Mouse (Mus musculus) forebrain, embryonic 16.5 days (tissue): ENCODE data around the gene Fuk. TPM values are rescaled to one million over a fixed set of nuclear protein-coding genes. Genes with fewer than 3 reads are reported as not detected.
"Not testable (repeated sequence)": the region's sequence is repeated elsewhere in the genome, so short reads cannot be mapped to it uniquely, and the experiment has no call there.

Source experiments
- ATAC-seq: fragments of 200-750 bp; cut with Nextera tagmentation; 2 replicates; pipeline ENCODE4 v1.8.0; 2017; ENCODE audit warnings: mild to moderate bottlenecking, moderate library complexity
- H3K27ac ChIP-seq: fragments of 300-500 bp; sonication (generic); 2 replicates; pipeline ENCODE4 v1.5.1; 2014; ENCODE audit warnings: low read length, control low read depth
- H3K27me3 ChIP-seq: fragments of 300-500 bp; sonication (generic); replicated peaks from 2 replicates; pipeline ENCODE4 v1.6.1; 2014; ENCODE audit warnings: low read length; ENCODE audit not compliant: control insufficient read depth, insufficient read depth
- H3K36me3 ChIP-seq: fragments of 300-500 bp; sonication (generic); 2 replicates; pipeline ENCODE4 v1.6.1; 2014; ENCODE audit not compliant: control insufficient read depth, insufficient read depth
- H3K4me1 ChIP-seq: fragments of 300-500 bp; sonication (generic); replicated peaks from 2 replicates; pipeline ENCODE4 v1.6.1; 2014; ENCODE audit warnings: low read length; ENCODE audit not compliant: control insufficient read depth, insufficient read depth
- H3K4me2 ChIP-seq: fragments of 300-500 bp; sonication (generic); 2 replicates; pipeline ENCODE4 v1.6.1; 2014; ENCODE audit warnings: mild to moderate bottlenecking, low read length, control low read depth
- H3K4me3 ChIP-seq: fragments of 300-500 bp; sonication (generic); replicated peaks from 2 replicates; pipeline ENCODE4 v1.5.1; 2014; ENCODE audit warnings: mild to moderate bottlenecking, low read length, control low read depth
- H3K9ac ChIP-seq: fragments of 300-500 bp; sonication (generic); replicated peaks from 2 replicates; pipeline ENCODE4 v1.6.1; 2014; ENCODE audit warnings: low read depth, low read length, control low read depth
- H3K9me3 ChIP-seq: fragments of 300-500 bp; sonication (generic); 2 replicates; pipeline ENCODE4 v1.6.1; 2016; ENCODE audit warnings: low read length; ENCODE audit not compliant: control insufficient read depth
- WGBS: fragments of 180-500 bp; shearing (Covaris S2); extraction: QIAGEN DNeasy Blood & Tissue Kit; methylation state at CpG from one replicate; pipeline ENCODE4 v1.1.7; 2014; 5-methylcytosine and 5-hydroxymethylcytosine counted together
- polyA plus RNA-seq: library from polyadenylated mRNA; unstranded; fragments of >200 nt; fragmentation: Nextera tagmentation; extraction: Ambion mirVana; gene quantifications from 2 replicates; pipeline ENCODE4 v1.2.1, GENCODE M21; 2015

Gene Fuk
- polyA plus RNA-seq, 1 experiment from 2014 or later = 8.4 TPM

- H3K4me3 ChIP-seq = no peak overlapping the region
- no peaks in the 10 kb centered on the region for H3K9me3 ChIP-seq
- no peaks in the 10 kb centered on the region for H3K4me1 ChIP-seq
- no peaks in the 10 kb centered on the region for H3K27me3 ChIP-seq
- no peak overlapping the region for H3K27ac ChIP-seq
- WGBS = 88% methylated on average over 16 of the region's 16 CpGs
- no peaks in the 10 kb centered on the region; the same call in 1 of the 2 replicates for H3K36me3 ChIP-seq
- H3K4me2 ChIP-seq = no peak overlapping the region
- ATAC-seq = no peak
- no peak overlapping the region for H3K9ac ChIP-seq
These were observed 13.4 kb downstream of the Fuk start for GRCm38 (mm10) chr8:110888860-110889259.

GRCm38 (mm10) chr8:110888441-110888840, 13.8 kb downstream of the Fuk start:
- H3K9me3 ChIP-seq = no peaks in the 10 kb centered on the region
- H3K9ac ChIP-seq = no peak overlapping the region
- ATAC-seq = no peak
- H3K4me3 ChIP-seq = no peak overlapping the region
- H3K27ac ChIP-seq = no peak overlapping the region
- WGBS = 85% methylated on average over 8 of the region's 8 CpGs
- H3K36me3 ChIP-seq = no peaks in the 10 kb centered on the region; the same call in 1 of the 2 replicates
- H3K4me1 ChIP-seq = no peaks in the 10 kb centered on the region
- H3K27me3 ChIP-seq = no peaks in the 10 kb centered on the region
- H3K4me2 ChIP-seq = no peak overlapping the region

DNA sequence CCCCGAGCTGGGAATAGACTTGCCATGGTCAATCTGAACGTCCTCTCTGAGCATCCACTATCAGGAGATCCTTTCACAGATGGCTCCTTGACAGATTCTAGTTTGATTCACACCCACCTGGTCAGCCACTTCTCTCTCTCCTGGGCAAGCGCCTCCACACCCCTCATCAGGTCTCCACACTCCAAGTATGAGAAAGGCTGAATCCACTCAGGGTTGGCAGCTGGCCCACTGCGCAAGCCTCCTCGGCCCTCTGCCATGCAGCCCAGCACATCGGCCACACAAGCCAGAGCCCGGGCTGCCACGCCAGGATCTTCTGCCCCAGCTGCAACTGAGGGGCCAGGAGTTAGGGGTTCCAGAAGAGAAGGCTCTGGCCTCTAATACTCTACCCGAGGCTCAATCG, 14.7 kb downstream of the Fuk start:
- no peaks in the 10 kb centered on the region for H3K9me3 ChIP-seq
- no peak for ATAC-seq
- no peak overlapping the region for H3K4me2 ChIP-seq
- H3K27me3 ChIP-seq = no peaks in the 10 kb centered on the region
- H3K9ac ChIP-seq = no peak overlapping the region
- 93% methylated on average over 10 of the region's 10 CpGs for WGBS
- peaks cover 7% of the 10 kb centered on the region for H3K36me3 ChIP-seq
- H3K4me3 ChIP-seq = no peak overlapping the region
- no peak overlapping the region for H3K27ac ChIP-seq
- no peaks in the 10 kb centered on the region for H3K4me1 ChIP-seq

- Histone ChIP-seq H3K27me3 (no peaks in the 10 kb centered on the region), H3K36me3 (peaks cover 13% of the 10 kb centered on the region), H3K9ac (no peak overlapping the region), H3K27ac (no peak overlapping the region), H3K4me3 (no peak overlapping the region), H3K4me2 (no peak overlapping the region), H3K4me1 (no peaks in the 10 kb centered on the region), H3K9me3 (no peaks in the 10 kb centered on the region)
- WGBS = 87% methylated on average over 3 of the region's 3 CpGs
- no peak for ATAC-seq
These were observed 15.7 kb downstream of the Fuk start for GRCm38 (mm10) chr8:110886634-110887033.

DNA sequence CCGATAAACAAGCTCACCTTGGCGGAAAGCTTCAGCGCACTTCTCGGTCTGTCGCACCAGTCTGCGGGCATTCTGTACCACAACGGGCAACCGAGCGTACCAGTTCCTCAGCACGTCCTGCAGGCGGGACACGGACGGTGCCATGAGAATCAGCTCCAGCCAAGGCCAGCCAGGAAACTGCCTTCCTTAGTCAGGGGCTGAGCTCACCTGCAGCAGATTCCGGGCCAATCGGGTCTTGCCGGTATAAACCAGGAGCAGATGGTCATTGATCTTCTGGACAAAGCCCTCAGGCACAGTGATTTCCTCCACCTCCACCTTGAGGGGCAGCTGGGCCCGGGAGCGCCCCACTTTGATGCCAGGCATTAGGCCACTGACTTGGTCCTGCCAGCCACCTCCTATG, 18.5 kb downstream of the Fuk start:
- Histone ChIP-seq H3K4me3 (no peak overlapping the region), H3K9ac (no peak overlapping the region), H3K9me3 (no peaks in the 10 kb centered on the region), H3K27ac (no peak overlapping the region), H3K27me3 (no peaks in the 10 kb centered on the region), H3K4me2 (no peak overlapping the region), H3K4me1 (no peaks in the 10 kb centered on the region), H3K36me3 (peaks cover 29% of the 10 kb centered on the region)
- ATAC-seq = no peak
- WGBS = 96% methylated on average over 18 of the region's 18 CpGs

DNA sequence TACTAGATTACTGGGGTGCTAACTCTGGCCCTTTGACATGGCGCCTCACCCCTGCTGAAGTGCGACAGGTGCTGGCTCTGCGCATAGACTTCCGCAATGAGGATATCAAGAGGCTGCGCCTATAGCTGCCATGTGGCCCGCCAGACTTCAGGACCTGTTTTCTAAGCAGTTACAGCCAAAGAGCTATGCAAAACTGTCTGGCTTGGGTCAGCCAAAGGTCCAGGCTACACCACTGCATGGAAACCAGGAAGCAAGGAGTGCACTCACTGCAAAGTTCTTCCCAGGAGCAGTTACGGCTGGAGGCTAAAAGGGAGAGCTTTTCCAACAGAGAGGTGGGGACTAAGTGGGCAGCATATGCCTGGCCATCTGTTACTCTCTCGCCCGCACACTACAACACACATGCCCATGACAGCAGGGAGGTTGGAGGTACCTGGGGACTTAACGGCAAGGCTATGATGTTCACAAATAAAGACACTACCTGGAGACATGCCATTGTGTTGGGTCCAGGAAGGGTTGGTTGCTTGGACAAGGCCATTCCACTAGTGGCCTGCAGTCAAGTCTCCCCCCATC, 20.5 kb downstream of the Fuk start:
- Histone ChIP-seq H3K9ac (no peak overlapping the region), H3K4me2 (no peak overlapping the region), H3K27me3 (no peaks in the 10 kb centered on the region), H3K4me1 (no peaks in the 10 kb centered on the region), H3K36me3 (peaks cover 32% of the 10 kb centered on the region), H3K4me3 (no peak overlapping the region), H3K9me3 (no peaks in the 10 kb centered on the region), H3K27ac (no peak overlapping the region)
- no peak for ATAC-seq
- 87% methylated on average over 10 of the region's 10 CpGs for WGBS

DNA sequence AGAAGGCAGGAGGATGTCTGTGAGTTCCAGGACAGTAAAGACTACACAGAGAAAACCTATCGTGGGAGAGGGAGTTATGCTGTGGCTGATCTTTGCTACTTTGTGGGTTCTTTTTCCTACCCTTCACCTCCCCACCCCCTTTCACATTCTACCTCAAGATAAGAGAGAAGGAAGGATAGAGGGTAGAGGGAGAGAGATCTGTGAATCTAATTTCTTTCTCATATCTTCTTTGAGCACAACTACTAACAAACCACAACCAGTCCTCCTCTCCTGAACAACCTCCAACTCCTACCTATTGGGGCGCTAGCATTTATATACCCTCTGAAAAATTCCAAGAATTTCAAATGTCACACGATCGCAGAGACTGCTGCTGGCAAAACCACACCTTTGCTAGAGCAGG, 24.4 kb downstream of the Fuk start:
- peaks cover 33% of the 10 kb centered on the region for H3K36me3 ChIP-seq
- H3K4me2 ChIP-seq = no peak overlapping the region
- no peaks in the 10 kb centered on the region for H3K27me3 ChIP-seq
- no peaks in the 10 kb centered on the region for H3K9me3 ChIP-seq
- no peak overlapping the region for H3K27ac ChIP-seq
- no peak for ATAC-seq
- WGBS = 94% methylated on average over 4 of the region's 4 CpGs
- no peaks in the 10 kb centered on the region for H3K4me1 ChIP-seq
- H3K4me3 ChIP-seq = no peak overlapping the region
- H3K9ac ChIP-seq = no peak overlapping the region

DNA sequence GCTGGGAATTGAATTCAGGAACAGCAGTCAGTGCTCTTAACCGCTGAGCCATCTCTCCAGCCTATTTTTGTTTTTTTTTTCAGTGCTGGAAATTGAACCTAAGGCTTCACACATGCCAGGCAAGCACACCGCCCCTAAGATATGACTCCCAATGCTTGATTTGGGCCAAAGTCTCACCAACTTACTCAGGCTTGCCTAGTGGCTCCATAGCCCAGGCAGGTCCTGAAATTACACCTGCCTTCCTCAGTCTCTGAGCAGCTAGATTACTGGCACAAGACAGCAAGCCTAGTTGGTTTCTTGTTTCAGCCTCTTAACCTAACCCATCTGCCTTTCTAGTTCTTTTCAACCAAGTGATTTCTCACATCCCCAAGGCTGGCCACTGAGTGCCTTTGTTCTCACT, 31.8 kb downstream of the Fuk start:
- 97% methylated on average over 2 of the region's 2 CpGs for WGBS

DNA sequence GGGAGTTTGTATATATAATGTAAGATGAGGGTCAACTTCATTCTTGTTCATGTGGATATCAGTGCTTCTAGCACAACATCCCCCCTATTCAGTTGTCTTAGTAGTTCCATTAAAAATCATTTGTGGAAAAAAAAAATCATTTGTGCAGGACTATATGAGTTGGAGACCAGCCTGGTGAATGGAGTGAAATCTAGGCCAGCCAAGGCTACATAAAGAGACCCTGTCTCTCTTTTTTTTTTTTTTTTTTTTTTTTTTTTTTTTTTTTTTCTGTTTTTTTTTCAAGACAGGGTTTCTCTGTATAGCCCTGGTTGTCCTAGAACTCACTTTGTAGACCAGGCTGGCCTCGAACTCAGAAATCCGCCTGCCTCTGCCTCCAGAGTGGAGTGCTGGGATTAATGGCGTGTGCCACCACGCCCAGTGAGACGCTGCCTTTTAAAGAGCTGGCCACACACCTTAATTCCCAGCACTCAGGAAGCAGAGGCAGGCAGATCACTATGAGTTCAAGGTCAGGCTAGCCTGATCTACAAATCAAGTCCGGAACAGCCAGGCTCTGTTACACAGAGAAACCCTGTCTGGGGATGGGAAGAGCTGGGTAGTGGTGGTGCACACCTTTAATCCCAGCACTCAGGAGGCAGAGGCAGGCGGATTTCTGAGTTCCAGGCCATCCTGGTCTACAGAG, 40.8 kb downstream of the Fuk start:
- not testable (repeated sequence) for H3K9ac ChIP-seq, H3K4me3 ChIP-seq, H3K4me1 ChIP-seq, H3K9me3 ChIP-seq, ATAC-seq, H3K4me2 ChIP-seq, H3K27me3 ChIP-seq, H3K27ac ChIP-seq
- peaks cover 54% of the 10 kb centered on the region for H3K36me3 ChIP-seq
- 99% methylated on average over 7 of the region's 7 CpGs for WGBS

More for the DNA sequence above, 31.8 kb downstream of the Fuk start:
- ATAC-seq = no peak
- H3K9ac ChIP-seq = no peak overlapping the region
- no peak overlapping the region for H3K4me2 ChIP-seq
- H3K4me1 ChIP-seq = no peaks in the 10 kb centered on the region
- H3K9me3 ChIP-seq = no peaks in the 10 kb centered on the region
- no peak overlapping the region for H3K4me3 ChIP-seq
- H3K36me3 ChIP-seq = peaks cover 21% of the 10 kb centered on the region
- H3K27me3 ChIP-seq = no peaks in the 10 kb centered on the region
- no peak overlapping the region for H3K27ac ChIP-seq
